12 mouse cellular contexts compared by ENCODE assay signal in genomic region chr15:24906957-24907356, GRCm38 (mm10).
DNase-seq lines count a peak whose midpoint lies in the region; ATAC-seq and TF ChIP-seq lines count a peak whose summit lies in the region.
"Had no signal": no experiment of that assay in that cellular context is flagged by ENCODE, and none has a peak within 500 bp of the region (broad histone marks: within the 10 kb centered on the region; RNA-seq: fewer than 3 reads in every experiment).

No protein-coding gene starts in this region.

- no peaks in the 10 kb centered on the region for H3K4me1 ChIP-seq in midbrain, postnatal 0 days (ENCODE audit: insufficient read depth, low read length)
- H3K4me1 ChIP-seq in midbrain, embryonic 16.5 days (ENCODE audit: control insufficient read depth, insufficient read depth, low read length): no peaks in the 10 kb centered on the region
- H3K4me1 ChIP-seq in heart, embryonic 12.5 days (replicated peaks): no peaks in the 10 kb centered on the region
- H3K4me1 ChIP-seq: lung, embryonic 15.5 days had no signal

- H3K4me2 ChIP-seq in midbrain, postnatal 0 days (ENCODE audit: low read depth, low read length, poor library complexity, severe bottlenecking): no peak overlapping the region
- no peak overlapping the region for H3K4me2 ChIP-seq in midbrain, embryonic 16.5 days (ENCODE audit: low read length)
- no peak overlapping the region for H3K4me2 ChIP-seq in heart, embryonic 12.5 days
- H3K4me2 ChIP-seq: lung, embryonic 15.5 days had no signal

- no peaks in the 10 kb centered on the region for H3K36me3 ChIP-seq in midbrain, postnatal 0 days (ENCODE audit: insufficient read depth, low read length)
- H3K36me3 ChIP-seq in midbrain, embryonic 16.5 days (ENCODE audit: control insufficient read depth, insufficient read depth, low read length): no peaks in the 10 kb centered on the region
- H3K36me3 ChIP-seq in heart, embryonic 12.5 days: no peaks in the 10 kb centered on the region
- H3K36me3 ChIP-seq: G1E; lung, embryonic 15.5 days had no signal

- H3K9ac ChIP-seq in midbrain, postnatal 0 days (replicated peaks; ENCODE audit: low read length, poor library complexity, severe bottlenecking): no peak overlapping the region
- H3K9ac ChIP-seq in midbrain, embryonic 16.5 days (ENCODE audit: low read depth, low read length): no peak overlapping the region
- H3K9ac ChIP-seq in heart, embryonic 12.5 days: no peak overlapping the region
- H3K9ac ChIP-seq: lung, embryonic 15.5 days had no signal

- DNase-seq in midbrain, postnatal 0 days (ENCODE audit: low spot score): peak; percentile 73
- DNase-seq in cerebellum, postnatal 36 days: peak; percentile 83 to 89
- peak; percentile 43 to 63 for DNase-seq in layer of hippocampus, adult 8-10 months (ENCODE audit: low spot score in 2 of 2)
- peak; percentile 2 for DNase-seq in right cerebral cortex, postnatal 4 days
- DNase-seq in kidney, postnatal 25 days: no peak
- no peak for DNase-seq in natural killer cell, adult 2 months (ENCODE audit: low spot score in 2 of 2)
- DNase-seq: adrenal gland, postnatal 25 days had no signal

- no peaks in the 10 kb centered on the region for H3K27me3 ChIP-seq in midbrain, postnatal 0 days (ENCODE audit: insufficient read depth, low read length)
- no peaks in the 10 kb centered on the region for H3K27me3 ChIP-seq in midbrain, embryonic 16.5 days (ENCODE audit: control insufficient read depth, insufficient read depth, low read depth, low read length)
- H3K27me3 ChIP-seq in heart, embryonic 12.5 days (replicated peaks): no peaks in the 10 kb centered on the region
- H3K27me3 ChIP-seq: lung, embryonic 15.5 days had no signal

- no peak for ATAC-seq in midbrain, postnatal 0 days (ENCODE audit: low FRiP score)
- no peak for ATAC-seq in midbrain, embryonic 16.5 days
- no peak for ATAC-seq in heart, embryonic 12.5 days (ENCODE audit: insufficient number of reproducible peaks, low FRiP score)

- no peak overlapping the region for H3K27ac ChIP-seq in midbrain, postnatal 0 days (ENCODE audit: low read depth, low read length)
- H3K27ac ChIP-seq in midbrain, embryonic 16.5 days (ENCODE audit: low read length): no peak overlapping the region
- H3K27ac ChIP-seq in heart, embryonic 12.5 days (ENCODE audit: poor library complexity, severe bottlenecking): no peak overlapping the region
- H3K27ac ChIP-seq: lung, embryonic 15.5 days had no signal

- WGBS in midbrain, postnatal 0 days: 65% methylated on average over 4 of the region's 4 CpGs
- 62% methylated on average over 4 of the region's 4 CpGs for WGBS in midbrain, embryonic 16.5 days
- WGBS in heart, embryonic 12.5 days: 62% methylated on average over 4 of the region's 4 CpGs

- no peak overlapping the region for H3K4me3 ChIP-seq in midbrain, postnatal 0 days (ENCODE audit: low read depth, low read length)
- no peak overlapping the region for H3K4me3 ChIP-seq in midbrain, embryonic 16.5 days (ENCODE audit: low read depth, low read length)
- no peak overlapping the region for H3K4me3 ChIP-seq in heart, embryonic 12.5 days
- H3K4me3 ChIP-seq: erythroblast, embryonic 14.5 days; lung, embryonic 15.5 days had no signal

- TF ChIP-seq CTCF in midbrain, postnatal 0 days (IDR thresholded peaks at IDR 0.05): no peak

- H3K9me3 ChIP-seq in midbrain, postnatal 0 days (ENCODE audit: low read length): no peaks in the 10 kb centered on the region
- H3K9me3 ChIP-seq in midbrain, embryonic 16.5 days (replicated peaks; ENCODE audit: control insufficient read depth, low read length, poor library complexity, severe bottlenecking): no peaks in the 10 kb centered on the region
- H3K9me3 ChIP-seq in heart, embryonic 12.5 days (replicated peaks): no peaks in the 10 kb centered on the region
- H3K9me3 ChIP-seq: G1E; lung, embryonic 15.5 days had no signal

Comparison
In these comparisons a context has a peak if more than half of its experiments do, and no peak if none do; other contexts are left out.
1. DNase-seq: peak in midbrain, postnatal 0 days (single experiment), cerebellum, postnatal 36 days (2 of 2), layer of hippocampus, adult 8-10 months (2 of 2) and right cerebral cortex, postnatal 4 days (single experiment); none in kidney, postnatal 25 days (0 of 2) and natural killer cell, adult 2 months (0 of 2).